In genomic region chr11:118133133-118133751, GRCm38 (mm10) we compare ENCODE assay signal across 9 mouse cellular contexts. TPM values are rescaled to one million over a fixed set of nuclear protein-coding genes. Genes with fewer than 3 reads are reported as not detected.
DNase-seq lines count a peak whose midpoint lies in the region; ATAC-seq and TF ChIP-seq lines count a peak whose summit lies in the region.
"Had no signal": no experiment of that assay in that cellular context is flagged by ENCODE, and none has a peak within 500 bp of the region (broad histone marks: within the 10 kb centered on the region; RNA-seq: fewer than 3 reads in every experiment).

No protein-coding gene starts in this region.

- H3K27ac ChIP-seq in heart, postnatal 0 days (ENCODE audit: low read depth) = peak overlapping the region; percentile 63; the same call in 1 of the 2 replicates
- no peak overlapping the region for H3K27ac ChIP-seq in embryonic facial prominence, embryonic 15.5 days (replicated peaks)
- peak overlapping the region; percentile 70; the same call in 1 of the 2 replicates for H3K27ac ChIP-seq in limb, embryonic 10.5 days
- H3K27ac ChIP-seq in thymus, adult 2 months (ENCODE audit: control insufficient read depth, insufficient read depth, low read length) = no peak overlapping the region

- intact Hi-C loops in heart, postnatal 14 days (cut with DNase I) = no loop called here

- ATAC-seq in heart, postnatal 0 days (ENCODE audit: insufficient read depth, low read depth) = peak; percentile 13; the same call in 1 of the 2 replicates
- ATAC-seq in embryonic facial prominence, embryonic 15.5 days (ENCODE audit: insufficient number of reproducible peaks, low FRiP score, low TSS enrichment, low read depth) = 0 out of 2 replicates have a peak, but pooled peaks have one; percentile 5
- ATAC-seq in megakaryocyte progenitor cell, adult 5-6 weeks (replicated peaks; ENCODE audit: poor library complexity) = no peak

- no peaks in the 10 kb centered on the region for H3K9me3 ChIP-seq in heart, postnatal 0 days (replicated peaks; ENCODE audit: control insufficient read depth, low read length)
- no peaks in the 10 kb centered on the region for H3K9me3 ChIP-seq in embryonic facial prominence, embryonic 15.5 days (replicated peaks)
- H3K9me3 ChIP-seq in limb, embryonic 10.5 days (replicated peaks) = no peaks in the 10 kb centered on the region

- H3K4me3 ChIP-seq in heart, postnatal 0 days (ENCODE audit: low read depth, low read length) = no peak overlapping the region
- H3K4me3 ChIP-seq in embryonic facial prominence, embryonic 15.5 days (replicated peaks) = no peak overlapping the region
- H3K4me3 ChIP-seq in limb, embryonic 10.5 days = no peak overlapping the region
- H3K4me3 ChIP-seq in thymus, adult 2 months (ENCODE audit: control insufficient read depth, insufficient read depth, low read length) = no peak overlapping the region

- H3K4me2 ChIP-seq in heart, postnatal 0 days (ENCODE audit: low read depth, low read length) = no peak overlapping the region
- H3K4me2 ChIP-seq in embryonic facial prominence, embryonic 15.5 days (replicated peaks) = no peak overlapping the region

- TF ChIP-seq POLR2A in thymus, adult 2 months (IDR thresholded peaks at IDR 0.05; ENCODE audit: control insufficient read depth, extremely low read depth, insufficient read depth, low read length, poor library complexity) = no peak

- TF ChIP-seq CTCF in heart, postnatal 0 days (IDR thresholded peaks at IDR 0.05; ENCODE audit: low read depth) = no peak
- no peak for TF ChIP-seq CTCF in thymus, adult 2 months (IDR thresholded peaks at IDR 0.05; ENCODE audit: borderline replicate concordance, control insufficient read depth, extremely low read depth, insufficient read depth, low read length, poor library complexity)

- H3K4me1 ChIP-seq in heart, postnatal 0 days (ENCODE audit: control insufficient read depth, insufficient read depth) = peaks cover 16% of the 10 kb centered on the region
- peaks cover 8% of the 10 kb centered on the region; the same call in 1 of the 2 replicates for H3K4me1 ChIP-seq in embryonic facial prominence, embryonic 15.5 days
- peaks cover 33% of the 10 kb centered on the region for H3K4me1 ChIP-seq in limb, embryonic 10.5 days
- H3K4me1 ChIP-seq in thymus, adult 2 months (replicated peaks; ENCODE audit: control insufficient read depth, insufficient read depth, low read length) = peaks cover 37% of the 10 kb centered on the region

- no peak for DNase-seq in heart, postnatal 0 days (ENCODE audit: low spot score)
- no peak for DNase-seq in heart, postnatal 14 days
- peak; percentile 27 for DNase-seq in ES-CJ7 (ENCODE audit: low read depth, low spot score)
- no peak for DNase-seq in limb, embryonic 10.5 days (ENCODE audit: low spot score)
- no peak for DNase-seq in thymus, postnatal 36 days
- DNase-seq in thymus, adult 2 months = no peak
- DNase-seq: lung, adult 18-20 months had no signal

- H3K27me3 ChIP-seq in heart, postnatal 0 days (ENCODE audit: control insufficient read depth, insufficient read depth, low read length) = no peaks in the 10 kb centered on the region
- H3K27me3 ChIP-seq in embryonic facial prominence, embryonic 15.5 days = no peaks in the 10 kb centered on the region
- H3K27me3 ChIP-seq in limb, embryonic 10.5 days (ENCODE audit: low read depth, poor library complexity, severe bottlenecking) = no peaks in the 10 kb centered on the region
- no peaks in the 10 kb centered on the region for H3K27me3 ChIP-seq in thymus, adult 2 months (ENCODE audit: control insufficient read depth, insufficient read depth, low read length)

- no peak overlapping the region for H3K9ac ChIP-seq in heart, postnatal 0 days (replicated peaks; ENCODE audit: low read depth, low read length)
- no peak overlapping the region for H3K9ac ChIP-seq in embryonic facial prominence, embryonic 15.5 days

- TF ChIP-seq EP300 in heart, postnatal 0 days (IDR thresholded peaks at IDR 0.05; ENCODE audit: low read depth) = no peak

- H3K36me3 ChIP-seq in heart, postnatal 0 days (replicated peaks; ENCODE audit: control insufficient read depth, insufficient read depth, low read length) = no peaks in the 10 kb centered on the region
- H3K36me3 ChIP-seq in embryonic facial prominence, embryonic 15.5 days = no peaks in the 10 kb centered on the region
- H3K36me3 ChIP-seq in limb, embryonic 10.5 days = no peaks in the 10 kb centered on the region
- H3K36me3 ChIP-seq in thymus, adult 2 months (ENCODE audit: control insufficient read depth, insufficient read depth, low read length) = no peaks in the 10 kb centered on the region

- WGBS in heart, postnatal 0 days = 48% methylated on average over 9 of the region's 9 CpGs
- WGBS in embryonic facial prominence, embryonic 15.5 days = 67% methylated on average over 9 of the region's 9 CpGs
- 49% methylated on average over 9 of the region's 9 CpGs for WGBS in limb, embryonic 10.5 days
- WGBS in thymus, adult 2 months = 91% methylated on average over 9 of the region's 9 CpGs

RNA-seq across cellular contexts. Expression of gene Dnah17, which starts 2.8 kb away (rescaled TPM):
- total RNA-seq in heart, postnatal 0 days (2014; rRNA removed; ENCODE audit: low replicate concordance) = 0.31 TPM in 1 of 2 replicates, not detected in the other
- polyA plus RNA-seq in heart, postnatal 0 days (2015; fragmentation: Nextera tagmentation; extraction: Ambion mirVana) = 0.01 and 0.04 TPM in 2 replicates
- total RNA-seq in heart, postnatal 14 days (2021) = under 1 TPM; 0.10 to 0.17 TPM
- polyA plus RNA-seq in embryonic facial prominence, embryonic 15.5 days (2015; fragmentation: Nextera tagmentation; extraction: Ambion mirVana) = 0.17 and 0.21 TPM in 2 replicates
- polyA plus RNA-seq in limb, embryonic 10.5 days (2016; fragmentation: Nextera tagmentation; extraction: Ambion mirVana) = 0.23 and 0.24 TPM in 2 replicates
- polyA plus RNA-seq in thymus, adult 2 months (2012; rRNA removed) = 1.8 and 2.3 TPM in 2 replicates
- 0.12 and 1.3 TPM in 2 replicates for total RNA-seq in megakaryocyte progenitor cell, adult 5-6 weeks (2015)
- not detected in 2 replicates for total RNA-seq in megakaryocyte progenitor cell, adult 5-6 weeks (2017)

Comparison
In these comparisons a context has a peak if more than half of its experiments do, and no peak if none do; other contexts are left out.
1. H3K27ac ChIP-seq: peak in heart, postnatal 0 days (single experiment) and limb, embryonic 10.5 days (single experiment); none in embryonic facial prominence, embryonic 15.5 days (single experiment) and thymus, adult 2 months (single experiment).